Mouse (Mus musculus): ENCODE data around the gene Cadps. TPM values are rescaled to one million over a fixed set of nuclear protein-coding genes. Genes with fewer than 3 reads are reported as not detected.
"Not testable (repeated sequence)": the region's sequence is repeated elsewhere in the genome, so short reads cannot be mapped to it uniquely, and the experiment has no call there.

Cadps gene
- total RNA-seq, 2 experiments from 2014 or later: 10.9 to 17.7 TPM

DNA sequence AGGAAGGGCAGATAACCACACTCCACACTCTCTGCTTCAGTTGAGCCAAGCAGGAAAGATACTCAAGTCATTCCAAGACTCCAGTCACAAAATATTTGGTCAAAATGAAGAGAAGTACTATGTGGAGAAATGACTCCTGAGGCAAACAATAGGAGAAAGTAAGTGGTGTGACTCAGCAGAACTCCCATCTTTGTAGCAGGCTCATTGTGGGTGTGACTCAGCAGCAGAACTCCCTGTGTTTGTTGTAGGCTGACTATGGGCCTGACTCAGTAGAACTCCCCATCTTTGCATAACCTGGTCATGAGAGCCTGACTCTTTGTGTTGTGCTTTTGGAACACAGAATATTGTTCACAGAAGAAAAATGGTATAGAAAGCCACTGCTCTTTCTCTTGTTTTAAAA lies 231.1 kb downstream of the Cadps start:
- no peak for DNase-seq

DNA sequence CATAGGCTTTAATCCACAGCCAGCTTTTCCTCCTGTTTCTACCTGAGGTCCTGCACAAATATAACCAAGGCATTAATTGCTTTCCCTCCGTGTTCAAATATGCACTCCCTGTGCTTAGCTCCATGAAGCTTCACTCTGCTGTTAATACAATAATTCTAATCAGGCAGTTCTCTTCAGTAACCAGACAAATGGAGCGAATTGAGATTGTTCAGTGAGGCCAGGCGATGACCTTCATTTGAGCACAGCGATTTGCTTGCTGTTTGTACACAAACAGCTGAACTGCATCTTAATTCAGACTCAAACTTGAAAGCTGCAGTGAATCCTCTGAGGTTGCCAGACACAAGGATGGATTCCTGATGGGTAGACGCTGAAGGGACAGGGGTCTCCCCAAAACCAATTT lies 239.3 kb downstream of the Cadps start:
- no peak for DNase-seq

DNA sequence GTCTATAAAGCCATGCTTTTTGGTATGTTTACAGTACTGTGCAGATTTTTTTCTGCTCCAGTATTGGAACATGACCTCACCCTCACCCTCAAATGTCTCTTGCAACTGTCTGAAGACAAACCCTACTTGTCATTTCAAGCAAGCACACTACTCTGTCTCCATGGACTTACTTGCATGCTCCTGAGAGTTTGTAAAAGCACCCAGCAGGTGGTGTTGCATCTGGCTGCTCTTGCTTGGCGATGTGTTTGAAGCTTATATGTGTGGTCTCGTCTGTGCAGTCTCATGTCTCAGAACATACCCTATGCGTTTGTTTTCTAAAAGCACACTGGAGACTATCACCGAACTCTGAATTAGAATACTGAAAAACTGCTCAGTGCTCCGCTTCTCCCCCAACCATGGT lies 241.2 kb downstream of the Cadps start:
- no peak for DNase-seq

DNA sequence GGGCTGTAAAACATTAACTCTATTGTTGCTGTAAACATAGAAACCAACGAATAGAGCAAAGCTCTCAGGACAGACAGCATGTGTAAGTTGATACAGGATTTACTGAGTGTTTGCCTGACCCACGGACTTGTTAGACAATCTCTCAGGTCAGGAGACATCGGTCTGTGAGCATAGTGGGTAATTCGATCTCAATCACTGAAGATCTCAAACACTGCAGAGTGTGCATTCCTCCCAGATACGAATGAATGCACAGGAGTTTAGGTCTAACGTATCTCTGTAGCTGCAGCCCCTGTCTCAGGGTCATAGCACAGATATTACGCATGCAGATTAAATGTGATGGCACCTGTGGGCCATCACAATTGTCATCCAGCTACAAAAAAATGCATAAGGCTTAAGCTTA lies 242.1 kb downstream of the Cadps start:
- no peak for DNase-seq

DNA sequence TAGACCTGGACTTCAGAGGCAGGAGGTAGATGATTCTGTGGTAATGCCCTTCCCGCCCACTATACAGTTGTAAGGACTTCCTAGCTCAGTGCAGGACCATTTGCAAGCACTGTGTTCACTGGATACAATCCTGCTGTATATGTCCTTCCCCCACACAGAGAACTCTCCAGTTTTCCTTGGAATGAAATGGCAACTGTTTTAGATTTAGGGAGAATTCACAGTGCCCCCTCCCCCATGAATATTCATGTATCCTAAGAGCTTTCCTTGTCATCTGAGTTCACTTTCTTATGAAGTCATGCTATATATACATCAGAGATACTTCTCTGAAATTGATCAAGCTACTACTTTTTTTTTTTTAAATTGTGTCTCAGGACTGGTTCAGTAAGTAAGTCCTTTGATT lies 244.7 kb downstream of the Cadps start:
- no peak for DNase-seq

DNA sequence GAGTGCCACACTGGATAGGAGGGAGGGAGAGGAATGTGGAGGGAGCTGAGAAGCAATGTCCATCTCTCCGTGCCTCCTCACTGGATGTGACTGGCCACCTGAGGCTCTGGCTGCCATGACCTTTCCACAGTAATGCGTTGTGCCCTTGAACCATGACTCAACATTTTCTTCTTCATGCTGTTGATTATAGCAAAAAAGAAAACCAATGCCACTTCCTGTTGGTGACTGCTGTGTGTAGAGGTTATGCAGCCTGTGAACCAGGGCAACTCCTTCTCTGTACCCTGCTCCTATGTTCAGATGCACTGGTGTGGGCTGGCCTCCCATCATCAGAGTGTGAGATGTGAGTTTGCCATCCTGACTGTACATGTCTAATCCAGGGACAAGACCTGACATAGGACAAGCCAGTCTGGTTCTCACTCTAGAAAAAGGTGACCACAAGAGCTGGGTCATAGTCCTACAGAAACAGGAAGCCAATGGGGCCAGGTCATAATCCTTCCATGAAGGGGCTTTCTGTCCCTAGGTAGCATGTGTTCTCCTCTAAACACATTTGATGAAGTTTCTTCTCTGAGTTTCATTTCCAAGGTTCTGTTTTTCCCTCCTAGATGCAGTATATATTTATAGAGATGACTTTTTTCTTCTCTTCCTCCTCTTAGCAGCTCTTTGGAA lies 245.3 kb downstream of the Cadps start:
- no peak for DNase-seq

DNA sequence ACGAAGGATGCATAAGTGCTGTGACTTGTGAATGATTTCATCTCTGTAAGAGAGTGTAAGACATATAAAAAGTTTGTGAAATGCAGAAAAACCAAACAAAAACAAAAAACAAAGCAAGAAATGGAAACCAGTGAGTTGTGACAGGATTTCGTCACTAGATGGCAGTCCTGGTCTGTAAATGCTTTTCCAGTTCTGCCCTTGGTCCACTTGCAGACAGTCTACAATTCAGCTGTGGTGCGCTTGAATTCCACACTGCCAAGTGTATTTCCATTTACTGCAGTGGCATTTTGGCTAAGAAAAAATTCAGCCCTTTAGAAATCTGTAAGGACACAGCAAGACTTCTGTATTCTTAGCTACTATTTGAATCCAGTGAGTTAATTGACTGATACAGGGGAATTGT lies 247.8 kb downstream of the Cadps start:
- DNase-seq: peak; percentile 51

- no peak for DNase-seq
These were observed 248.5 kb downstream of the Cadps start for GRCm38 (mm10) chr14:12574336-12574735.

GRCm38 (mm10) chr14:12561730-12562129 lies 261.1 kb downstream of the Cadps start:
- DNase-seq: not testable (repeated sequence)

- DNase-seq: no peak
These were observed 262.7 kb downstream of the Cadps start for GRCm38 (mm10) chr14:12560233-12560577.

GRCm38 (mm10) chr14:12559574-12560232 lies 263.2 kb downstream of the Cadps start:
- DNase-seq: no peak

GRCm38 (mm10) chr14:12558920-12559573 lies 263.8 kb downstream of the Cadps start:
- DNase-seq: no peak

- DNase-seq: no peak
These were observed 268.4 kb downstream of the Cadps start for GRCm38 (mm10) chr14:12554486-12554885.

- no peak for DNase-seq
These were observed 271.5 kb downstream of the Cadps start for GRCm38 (mm10) chr14:12551353-12551752.

DNA sequence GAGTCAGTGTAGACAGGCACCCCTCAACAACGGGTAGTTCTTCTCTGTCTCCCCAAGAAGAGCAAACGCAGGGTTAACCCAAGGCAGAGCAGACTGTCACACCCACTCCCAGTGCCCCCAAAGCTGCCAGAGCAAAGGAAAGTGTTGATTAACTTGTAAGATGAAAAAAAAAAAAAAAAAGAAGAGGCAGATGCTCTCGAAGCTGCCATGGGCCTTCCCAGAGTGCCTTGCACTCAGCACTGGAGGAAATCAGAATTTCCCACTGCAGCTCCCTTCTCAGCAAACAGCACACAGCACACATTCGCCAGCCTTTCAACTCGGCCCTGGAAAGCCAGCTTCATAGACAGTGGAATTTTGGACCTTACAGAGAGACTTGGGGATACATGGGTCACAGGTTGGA lies 271.9 kb downstream of the Cadps start:
- DNase-seq: no peak

DNA sequence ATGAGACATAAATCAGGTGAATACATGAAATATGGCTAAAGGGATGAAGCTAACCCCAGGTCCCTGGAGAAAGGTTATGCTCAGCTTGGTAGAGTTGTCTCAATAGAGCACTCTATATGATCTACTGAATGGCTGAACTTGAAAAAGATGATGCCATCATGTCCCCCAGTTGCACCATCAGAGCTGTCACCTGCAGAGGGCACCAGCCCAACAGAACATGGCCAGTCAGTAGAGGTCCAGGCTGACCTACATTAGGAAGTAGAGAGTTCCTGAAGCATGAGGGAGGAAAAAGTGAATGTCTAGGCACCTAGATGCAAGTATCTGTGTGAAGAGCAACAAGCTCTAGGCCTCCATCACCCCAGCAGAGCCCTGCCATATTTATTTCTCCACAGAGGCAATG lies 273.6 kb downstream of the Cadps start:
- no peak for DNase-seq

- DNase-seq: no peak
These were observed 275.4 kb downstream of the Cadps start for GRCm38 (mm10) chr14:12547496-12547895.

DNA sequence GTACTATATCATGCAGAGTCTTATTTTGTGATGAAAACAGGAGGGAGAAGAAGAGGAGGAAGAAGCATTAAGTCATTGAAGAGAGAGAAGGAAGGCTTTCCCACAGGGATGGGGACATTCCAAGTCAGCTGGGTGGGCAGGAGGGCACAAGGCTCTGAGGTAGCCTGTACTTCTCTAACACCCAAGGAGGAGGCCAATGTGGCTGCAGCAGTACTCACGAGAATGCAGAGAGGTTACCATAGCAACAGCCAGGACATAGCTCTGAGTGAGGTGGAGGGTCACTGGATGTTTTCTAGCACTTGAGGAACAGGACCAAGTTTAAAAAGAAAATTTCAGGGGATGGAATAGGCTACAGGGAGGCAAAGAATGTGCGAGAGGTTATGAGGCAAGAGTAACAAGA lies 281.1 kb downstream of the Cadps start:
- no peak for DNase-seq

DNA sequence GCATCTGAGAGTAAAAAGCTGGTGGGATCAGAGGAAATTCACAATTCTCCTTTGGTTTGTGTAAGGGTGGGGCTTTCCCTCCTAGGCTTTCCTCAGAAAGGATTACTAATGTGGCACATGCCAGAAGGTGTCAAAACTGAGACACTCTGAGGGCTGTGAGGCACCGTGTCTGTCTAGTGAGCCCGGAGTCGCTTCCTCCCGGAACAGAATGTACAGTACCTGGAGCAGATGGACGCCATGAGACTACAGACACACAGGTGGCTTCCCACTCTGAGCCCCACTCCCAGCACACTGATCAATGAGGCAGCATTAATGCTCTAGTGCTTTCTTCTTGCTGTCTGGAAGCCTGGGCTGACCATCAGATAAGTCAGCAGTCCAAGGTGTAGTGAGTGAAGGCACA lies 283.8 kb downstream of the Cadps start:
- DNase-seq: no peak

DNA sequence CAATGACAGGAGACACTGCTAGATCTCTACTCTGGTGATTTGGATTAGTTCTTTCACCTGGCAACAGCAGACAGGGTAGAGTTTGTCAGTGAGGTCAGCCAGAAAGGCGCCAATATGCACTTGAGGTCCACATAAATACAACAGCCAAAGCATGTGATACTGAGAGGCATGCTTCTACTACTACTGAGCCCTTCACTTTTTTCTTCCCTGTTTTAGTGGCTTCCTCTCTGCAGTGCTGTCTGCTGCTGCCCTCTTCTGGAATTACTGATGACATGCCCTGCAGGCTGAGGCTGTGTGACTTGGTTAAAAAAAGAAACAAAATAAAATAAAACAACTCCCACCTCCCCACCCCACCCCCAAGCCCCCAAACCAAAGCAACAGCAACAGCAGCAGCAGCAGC lies 291.8 kb downstream of the Cadps start:
- peak; percentile 33 for DNase-seq

GRCm38 (mm10) chr14:12530554-12530953 lies 292.3 kb downstream of the Cadps start:
- DNase-seq: no peak

DNA sequence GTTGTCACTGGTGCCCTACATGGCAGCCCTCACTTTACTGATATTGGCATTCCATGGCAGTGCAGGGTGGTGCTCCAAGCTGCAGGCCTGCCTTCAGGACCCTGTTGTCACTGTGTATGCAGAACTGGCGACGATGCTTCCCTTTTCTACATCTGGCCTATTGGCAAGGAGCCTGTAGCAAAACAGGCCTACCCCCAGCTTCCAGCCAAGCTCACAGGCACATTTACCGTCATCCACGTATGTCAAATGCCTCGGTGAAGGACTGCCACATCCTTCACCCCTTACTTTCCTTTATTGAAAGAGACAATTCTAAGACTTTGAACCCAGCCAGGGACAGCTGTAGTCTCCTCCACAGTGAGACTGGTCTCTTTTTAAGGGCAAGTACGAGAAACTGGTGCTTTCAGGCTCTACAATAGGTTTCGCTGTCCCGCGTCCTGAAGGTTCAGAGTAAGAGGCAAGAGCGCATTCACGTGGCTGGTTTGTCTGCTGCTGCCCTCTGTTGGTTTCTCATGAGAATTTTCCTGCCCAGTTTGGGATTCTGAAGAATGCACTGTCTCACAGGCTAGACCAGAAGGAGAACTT lies 292.8 kb downstream of the Cadps start:
- DNase-seq: peak; percentile 66

- DNase-seq: no peak
These were observed 295.6 kb downstream of the Cadps start for GRCm38 (mm10) chr14:12527296-12527695.
